Mouse (Mus musculus) cerebellum, adult (tissue): ENCODE data around the gene Limk2.

Experiments
- ATAC-seq: cut with Nextera tagmentation; 2 replicates; pipeline ENCODE4 v1.9.2; 2017; ENCODE audit warnings: mild to moderate bottlenecking, moderate library complexity, mixed read lengths; ENCODE audit not compliant: insufficient number of reproducible peaks, low FRiP score, low TSS enrichment

Gene Limk2

DNA sequence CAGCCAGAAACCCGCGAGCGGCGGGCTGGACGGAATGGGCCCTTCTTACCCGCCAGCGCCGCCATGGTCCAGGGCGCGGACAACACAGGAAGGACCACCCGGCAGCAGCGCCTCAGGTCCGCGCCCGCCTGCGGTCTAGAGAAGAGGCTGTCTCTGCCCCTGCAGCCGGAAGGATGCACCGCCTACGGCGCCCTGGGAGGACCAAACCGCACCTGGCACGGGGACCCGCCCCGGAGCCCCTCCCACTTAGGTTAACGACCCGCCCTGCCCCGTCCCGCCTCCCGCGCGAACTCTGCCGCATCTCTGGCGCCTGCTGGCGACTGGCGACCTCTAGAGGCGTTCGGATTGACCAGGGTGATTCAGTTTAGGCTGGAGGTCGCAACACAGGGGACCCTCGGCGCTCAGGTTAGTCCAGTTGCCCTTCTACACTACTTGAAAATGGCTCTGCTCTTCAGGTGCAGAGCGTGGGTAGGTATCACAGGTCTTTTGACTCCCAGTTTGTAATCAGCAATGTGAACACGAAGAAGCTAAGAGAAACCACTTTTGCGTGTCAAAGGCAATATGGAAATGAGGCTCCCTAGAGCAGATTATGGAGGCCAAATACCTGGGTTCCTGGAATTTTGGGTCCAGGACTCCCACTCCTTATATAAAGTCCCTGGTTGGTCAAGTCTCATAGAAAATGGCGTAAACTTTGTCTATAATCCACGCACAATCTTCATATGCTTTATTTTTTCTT is at the start of gene Limk2:
Limk2 (minus strand) TSS at position 193 of the 736 bp plus-strand sequence.
- peak; percentile 84; the same call in 1 of the 2 replicates for ATAC-seq

DNA sequence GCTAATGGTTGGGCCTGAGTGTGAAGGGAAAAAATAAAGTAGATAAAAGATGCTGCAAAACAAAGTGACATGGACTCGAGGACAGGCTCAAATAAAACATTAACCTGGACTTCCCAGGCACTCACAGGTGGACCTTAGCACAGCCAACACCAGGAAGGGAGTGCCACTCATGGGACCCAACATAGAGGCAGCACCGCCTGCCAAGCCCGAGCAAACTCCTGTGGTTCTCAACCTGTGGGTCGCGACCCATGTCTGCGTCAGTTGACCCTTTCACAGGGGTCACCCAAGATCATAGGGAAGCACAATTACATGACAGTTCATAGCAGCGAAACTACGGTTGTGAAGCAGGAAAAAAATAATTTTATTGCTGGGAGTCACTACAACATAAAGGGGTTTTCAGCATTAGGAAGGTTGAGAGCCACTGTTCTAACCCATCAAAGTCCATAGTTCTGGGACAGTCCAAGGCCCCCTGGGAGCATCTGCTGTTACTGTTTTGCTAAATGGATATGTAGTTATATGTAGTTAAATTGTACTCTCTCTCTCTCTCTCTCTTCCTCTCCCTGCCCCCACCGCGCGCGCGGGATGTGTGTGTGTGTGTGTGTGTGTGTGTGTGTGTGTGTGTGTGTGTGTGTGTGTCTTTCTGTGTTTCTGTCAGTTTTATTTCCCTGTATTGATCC is 49.6 kb upstream of the Limk2 start:
- ATAC-seq = no peak

DNA sequence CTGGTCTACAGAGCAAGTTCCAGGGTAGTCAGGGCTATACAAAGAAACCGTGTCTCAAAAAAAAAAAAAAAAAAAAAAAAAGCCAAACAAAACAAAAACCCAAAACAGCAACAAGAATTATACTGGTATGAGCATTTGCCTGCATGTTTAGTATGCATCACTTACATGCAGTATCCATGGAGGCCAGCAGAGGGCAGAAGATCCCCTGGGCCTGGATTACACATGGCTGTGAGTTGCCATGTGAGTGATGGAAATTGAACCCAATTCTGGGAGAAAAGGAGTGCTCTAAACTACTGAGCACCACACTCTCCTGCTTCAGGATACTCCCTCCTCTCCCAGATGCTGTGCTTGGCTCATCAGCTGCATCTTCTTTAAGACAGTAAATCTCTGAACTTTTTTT is 47.4 kb upstream of the Limk2 start:
- ATAC-seq = no peak

DNA sequence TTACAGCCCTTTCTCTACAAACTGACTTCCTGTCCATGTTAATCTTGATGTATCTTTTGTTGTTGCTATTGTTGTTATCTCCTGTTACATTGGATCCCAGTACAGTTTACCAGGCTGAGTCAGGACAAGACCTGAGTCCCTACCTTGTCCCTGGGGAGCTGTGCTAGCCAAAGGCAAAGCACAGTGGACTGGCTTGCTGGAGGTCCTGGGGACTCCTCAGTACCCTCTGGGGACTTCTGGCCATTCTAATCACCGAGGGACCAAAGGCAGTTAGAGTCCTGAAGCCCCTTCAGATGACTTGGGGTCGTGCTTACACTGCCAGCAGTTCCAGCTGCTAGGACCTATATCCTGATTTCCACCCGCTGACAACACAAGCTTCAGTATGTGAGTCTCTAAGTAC is 45.5 kb upstream of the Limk2 start:
- no peak for ATAC-seq

DNA sequence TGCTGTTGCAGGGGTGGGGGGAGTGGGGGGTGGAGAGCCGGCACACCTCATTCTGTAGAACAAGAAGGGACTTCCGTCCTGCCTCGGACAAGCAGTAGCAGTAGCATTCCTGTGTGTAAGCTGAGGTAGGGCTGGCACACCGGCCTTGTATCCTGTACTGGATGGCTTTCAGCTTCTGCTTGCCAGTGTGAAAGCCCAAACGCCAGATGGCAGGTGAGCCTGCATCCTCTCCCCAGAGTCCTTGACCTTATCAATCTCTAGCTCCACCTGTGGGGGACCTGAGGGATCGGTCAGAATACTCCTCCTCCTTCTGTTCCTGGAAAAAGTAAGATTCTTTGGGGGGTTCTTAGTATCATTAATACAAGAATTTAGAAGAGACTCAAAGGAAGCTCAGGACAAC is 44.5 kb upstream of the Limk2 start:
- peak; percentile 59; the same call in 1 of the 2 replicates for ATAC-seq

DNA sequence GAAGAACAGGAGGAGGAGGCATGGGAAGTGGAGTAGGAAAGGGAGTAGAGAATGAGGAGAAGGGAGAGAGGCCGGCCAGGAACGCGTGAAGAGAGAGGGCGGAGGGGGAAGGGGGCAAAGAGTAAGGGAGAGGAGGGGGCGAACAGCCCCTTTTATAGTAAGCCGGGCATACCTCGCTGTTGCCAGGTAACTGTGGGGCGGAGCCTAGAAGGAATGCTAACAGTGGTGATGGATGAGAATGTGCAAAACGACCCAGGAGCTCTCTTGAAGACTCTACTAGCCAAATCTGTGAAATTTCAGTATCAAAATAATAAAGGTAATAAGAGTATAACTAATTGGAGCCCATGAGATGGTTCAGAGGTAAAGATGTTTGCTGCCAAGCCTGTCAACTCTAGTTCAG is 43.8 kb upstream of the Limk2 start:
- no peak for ATAC-seq

DNA sequence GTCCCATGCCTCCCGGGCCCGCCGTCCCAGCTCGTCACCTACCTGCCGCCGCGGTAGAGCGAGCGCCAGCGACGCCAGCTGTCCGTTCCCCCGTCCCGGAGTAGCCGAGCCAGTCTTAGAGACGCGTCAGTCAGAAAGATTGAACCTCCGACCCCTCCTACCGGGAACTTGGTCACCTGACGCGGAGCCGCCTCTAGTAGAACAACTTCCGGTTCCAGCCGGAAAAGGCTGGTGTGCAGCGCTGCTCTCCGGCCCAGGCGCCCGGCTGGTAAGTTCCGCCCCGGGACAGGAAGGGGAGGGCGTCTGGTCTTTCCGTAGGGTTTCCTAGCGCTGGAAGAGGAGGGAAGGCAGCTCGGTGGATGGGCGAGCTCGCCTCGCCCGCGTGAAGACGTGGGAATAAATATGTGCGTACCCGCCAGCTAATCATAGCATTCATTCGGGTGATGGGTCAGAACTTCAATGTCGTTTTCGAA is 43.2 kb upstream of the Limk2 start, which contains the start of gene Rnf185:
Rnf185 (minus strand) TSS at position 197 of the 473 bp plus-strand sequence.
- peak; percentile 94 for ATAC-seq

DNA sequence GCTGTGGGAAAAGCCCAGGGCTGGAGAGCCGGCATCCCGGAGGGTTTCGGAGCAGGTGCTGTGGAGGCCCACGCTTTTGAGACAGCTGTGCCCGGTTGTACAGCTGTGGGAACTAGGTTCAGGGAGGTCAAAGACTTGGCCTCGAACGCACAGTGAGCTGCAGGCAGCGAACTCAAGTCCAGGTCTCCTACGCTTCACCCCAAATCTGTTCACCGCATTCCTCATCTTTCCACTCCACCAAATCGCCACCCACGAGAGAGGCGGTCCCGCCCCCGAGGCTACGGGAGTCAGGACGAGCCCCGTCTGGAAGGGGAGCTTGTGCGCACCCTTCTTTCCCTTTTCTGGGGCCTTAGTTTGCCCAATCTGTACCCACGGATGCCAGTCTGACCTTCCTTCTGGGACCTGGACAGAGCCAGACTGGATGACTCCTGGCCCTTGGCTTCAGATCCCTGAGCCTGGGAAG is 42.7 kb upstream of the Limk2 start:
- ATAC-seq = peak; percentile 13; the same call in 1 of the 2 replicates

DNA sequence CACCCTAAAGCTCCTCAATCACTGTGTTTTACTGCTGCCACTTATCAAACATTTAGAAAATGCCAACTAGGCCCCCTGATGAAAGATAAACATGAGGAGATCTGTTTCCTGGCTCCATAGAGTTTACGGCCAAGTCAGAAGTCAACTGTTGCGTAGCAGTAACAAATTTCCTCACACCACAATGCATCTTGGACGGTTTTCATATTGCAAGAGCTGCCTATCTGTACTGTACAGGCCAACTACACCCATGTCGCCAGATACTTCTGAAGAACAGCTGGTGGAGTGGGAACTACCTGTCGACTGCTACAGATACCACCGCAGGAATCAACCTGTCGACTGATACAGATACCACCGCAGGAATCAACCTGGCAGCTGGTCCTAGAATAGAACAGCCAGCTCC is 35.9 kb upstream of the Limk2 start:
- no peak for ATAC-seq

DNA sequence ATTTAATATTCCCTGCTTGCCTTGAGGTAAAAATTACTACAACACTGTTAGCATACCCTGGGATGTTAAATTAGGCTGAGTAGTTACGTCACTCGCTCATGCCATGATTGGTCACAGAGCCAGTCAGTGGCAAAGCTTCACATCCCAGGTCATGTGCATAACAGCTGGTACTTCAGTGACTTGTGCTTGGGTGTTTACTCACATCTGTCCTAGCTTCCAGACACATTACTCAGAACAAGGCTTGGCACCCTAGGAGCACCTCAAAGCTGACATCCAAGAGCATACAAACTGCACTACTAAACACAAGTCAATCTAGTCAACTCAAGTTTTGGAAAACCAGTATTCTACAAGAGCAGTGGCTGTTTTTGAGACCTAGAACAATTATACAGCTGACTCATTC is 34.1 kb upstream of the Limk2 start:
- ATAC-seq = no peak

DNA sequence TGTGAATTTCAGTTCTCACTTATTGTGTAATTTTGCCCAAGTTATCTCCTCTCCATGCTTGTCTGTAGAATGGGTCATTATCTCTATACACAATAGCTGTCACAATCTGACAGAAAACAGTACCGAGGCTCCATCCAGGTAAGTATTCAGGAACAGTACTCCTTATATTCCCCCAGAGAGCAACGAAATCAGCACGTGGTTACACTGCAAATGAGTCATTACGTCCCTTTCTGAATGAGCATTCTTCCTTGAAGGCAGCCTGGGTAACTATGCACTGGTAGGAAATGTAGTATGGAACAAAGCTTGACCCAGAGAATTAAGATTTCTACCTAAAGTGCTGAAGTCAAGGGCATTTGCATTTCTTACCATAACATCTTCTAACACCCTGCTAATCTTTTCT is 33.7 kb upstream of the Limk2 start:
- no peak for ATAC-seq

DNA sequence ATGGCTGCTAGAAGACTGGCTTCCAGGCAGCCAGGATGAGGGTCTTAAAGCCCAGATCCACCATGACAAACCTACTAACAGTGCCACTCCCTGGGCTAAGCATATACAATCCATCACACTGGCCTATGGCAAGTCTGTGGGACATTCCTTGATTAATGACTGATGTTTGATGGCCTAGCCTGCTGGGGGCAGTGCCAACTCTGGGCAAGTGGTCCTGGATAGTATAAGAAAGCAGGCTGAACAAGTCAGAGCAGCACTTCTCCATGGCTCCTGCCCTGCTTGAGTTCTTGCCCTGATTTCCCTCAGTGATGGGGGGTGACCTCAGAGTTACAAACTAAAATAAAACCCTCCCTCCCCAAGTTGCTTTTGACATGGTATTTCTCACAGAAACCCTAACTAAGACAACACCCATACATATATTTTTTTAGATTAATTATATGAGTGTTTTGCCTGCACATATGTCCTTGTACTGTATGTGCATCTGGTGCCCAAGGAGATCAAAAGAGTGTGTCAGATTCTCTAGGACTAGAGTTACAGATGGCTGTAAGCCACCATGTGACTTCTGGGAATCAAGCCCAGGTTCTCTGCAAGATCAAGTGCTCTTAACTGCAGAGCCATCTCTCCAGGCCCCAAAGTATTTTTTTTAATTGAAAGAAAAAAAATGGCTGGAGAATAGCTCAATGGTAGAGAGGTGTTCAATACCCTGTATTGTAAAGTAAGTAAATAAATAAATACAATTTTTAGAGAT is 32.9 kb upstream of the Limk2 start:
- peak; percentile 10; the same call in 1 of the 2 replicates for ATAC-seq

DNA sequence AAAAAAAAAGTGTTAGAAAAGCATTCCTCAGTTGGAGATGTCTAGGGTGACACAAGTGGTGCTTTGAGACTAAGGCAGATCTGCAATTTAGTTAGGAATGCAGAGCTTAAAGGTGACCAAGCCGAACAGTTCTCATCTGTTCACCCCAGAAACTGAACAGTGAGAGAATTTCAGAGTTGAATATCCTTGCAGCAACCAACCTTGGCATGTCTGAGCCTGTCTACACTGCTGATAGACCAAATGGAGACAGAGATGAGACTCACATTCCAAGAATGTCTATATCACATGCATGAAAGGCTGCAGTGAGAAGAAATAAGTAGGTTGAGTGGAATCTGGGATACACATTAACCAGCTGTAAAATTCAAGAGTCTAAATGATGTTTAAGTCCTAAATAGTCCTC is 28.6 kb upstream of the Limk2 start:
- ATAC-seq = no peak

DNA sequence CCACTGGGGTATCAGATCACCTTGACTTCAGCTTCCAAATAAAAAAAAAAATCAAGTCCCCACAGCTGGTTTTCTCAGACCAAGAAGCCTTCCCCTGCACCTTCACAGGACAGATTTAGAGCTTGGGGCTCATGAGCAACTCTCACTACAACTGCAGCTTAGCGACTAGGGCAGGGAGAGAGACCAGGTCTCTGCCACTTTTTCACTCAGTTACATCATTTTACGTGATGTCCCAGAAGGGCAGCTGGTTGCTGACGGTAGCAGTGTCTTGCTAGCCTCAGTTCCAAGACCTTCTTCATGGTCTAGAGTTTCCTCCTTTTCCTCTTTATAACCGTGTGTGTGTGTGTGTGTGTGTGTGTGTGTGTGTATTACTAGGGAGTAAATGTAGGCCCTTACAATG is 24.8 kb upstream of the Limk2 start:
- no peak for ATAC-seq

DNA sequence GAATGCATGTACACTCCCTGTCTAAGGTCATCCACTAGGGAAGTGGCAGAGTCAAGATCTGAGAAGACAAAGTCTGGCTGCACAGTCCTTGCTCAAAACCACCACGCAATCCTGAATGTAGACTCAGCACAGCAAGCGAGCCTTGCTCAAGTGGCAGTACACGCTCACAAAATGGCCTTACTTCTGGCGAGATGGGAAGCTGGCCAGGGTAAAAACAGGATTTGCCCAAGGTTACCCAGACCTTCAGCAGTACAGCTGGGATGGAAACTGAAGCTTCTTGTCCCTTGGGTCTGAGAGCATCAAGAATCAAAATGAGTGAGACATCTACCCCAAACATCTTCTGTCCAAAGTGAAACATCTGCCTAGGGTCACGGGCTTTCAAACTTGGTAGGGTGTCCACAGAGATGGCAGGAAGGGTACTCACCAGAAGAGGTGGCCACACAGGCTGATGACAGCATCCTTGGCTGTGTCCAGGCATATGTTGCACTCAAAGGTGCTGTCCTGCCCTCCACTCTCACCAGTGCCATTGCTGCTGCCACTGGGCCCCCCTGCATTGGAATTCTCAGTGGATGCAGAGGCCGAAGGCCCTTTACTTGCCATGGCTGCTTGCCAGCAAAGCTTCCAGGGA is 23.1 kb upstream of the Limk2 start:
- no peak for ATAC-seq

DNA sequence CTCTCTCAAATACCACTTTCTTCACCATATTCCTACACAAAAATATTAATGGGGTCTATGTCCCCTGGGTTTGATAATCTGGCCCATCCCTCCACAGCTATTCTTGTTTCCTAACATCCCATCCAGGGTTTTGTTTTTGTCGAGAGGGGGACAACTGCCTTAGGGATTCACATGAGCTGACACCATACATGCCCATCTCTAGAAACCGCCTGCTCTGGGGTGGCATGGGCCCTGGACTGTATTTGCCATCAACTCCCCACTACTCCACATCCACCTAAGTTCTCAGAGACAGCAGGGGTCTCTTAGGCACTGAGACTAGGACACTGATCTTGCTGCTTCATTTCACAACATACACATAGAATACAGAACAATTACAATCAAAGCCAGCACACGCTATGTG is 22.5 kb upstream of the Limk2 start:
- no peak for ATAC-seq

DNA sequence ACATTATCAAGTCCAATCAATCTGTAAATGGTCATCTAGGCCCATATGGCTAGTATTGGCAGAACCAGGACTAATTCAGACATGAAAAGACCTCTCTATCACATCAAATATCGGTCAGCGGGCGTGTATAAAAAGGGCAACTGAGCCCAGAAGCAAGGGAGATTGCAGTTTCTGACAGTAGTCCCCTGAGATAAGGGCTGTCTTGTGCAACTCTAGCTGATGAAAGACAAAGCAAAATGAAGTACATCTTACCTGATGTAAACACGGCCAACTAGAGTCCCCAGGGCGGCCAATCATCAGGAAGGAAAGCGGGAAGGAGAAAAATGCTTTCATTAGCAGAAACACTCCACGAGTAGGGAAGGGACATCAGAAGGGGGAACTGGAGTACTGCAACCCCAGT is 19.6 kb upstream of the Limk2 start:
- no peak for ATAC-seq

DNA sequence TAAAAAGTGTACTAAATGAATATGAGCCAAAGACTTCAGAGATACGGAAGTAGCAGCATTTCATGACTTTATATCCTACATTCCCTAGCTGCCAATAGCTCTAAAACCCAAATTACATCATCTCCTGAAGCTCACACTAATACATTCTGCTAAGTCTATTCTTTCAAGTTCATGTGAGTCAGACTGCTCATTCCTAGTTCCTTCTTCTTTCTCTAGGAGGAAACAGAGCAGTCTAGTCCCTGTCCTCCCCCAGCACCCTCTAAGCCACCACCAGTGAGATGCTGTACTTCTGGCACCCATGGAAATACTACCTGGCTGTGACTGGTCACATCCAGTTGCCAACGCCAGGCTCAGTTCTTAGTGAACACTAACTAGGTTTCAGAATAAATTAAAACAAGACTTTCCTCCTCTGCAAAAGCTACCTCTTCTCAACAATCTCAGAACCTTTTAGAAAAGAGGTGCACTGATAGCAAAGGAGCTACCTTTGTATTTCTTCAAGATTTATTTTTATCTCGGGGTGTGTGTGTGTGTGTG is 18.8 kb upstream of the Limk2 start:
- no peak for ATAC-seq

DNA sequence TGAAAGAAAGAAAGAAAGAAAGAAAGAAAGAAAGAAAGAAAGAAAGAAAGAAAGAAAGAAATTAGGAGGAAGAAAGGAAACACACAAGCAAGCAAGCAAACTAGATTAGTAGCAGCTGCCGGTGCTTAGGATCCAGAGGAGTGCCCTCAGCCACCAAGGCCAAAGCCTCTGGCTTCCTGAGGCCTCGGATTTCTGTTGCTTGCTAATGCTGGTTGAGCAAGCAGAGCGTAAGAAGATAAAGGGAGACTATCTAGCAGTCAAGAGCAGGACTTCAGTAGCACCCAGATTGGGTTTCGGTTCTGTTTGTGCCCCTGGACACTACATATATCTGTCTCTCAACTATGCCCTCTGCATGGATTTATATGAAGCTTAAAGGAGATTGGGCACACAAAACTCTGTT is 13.3 kb upstream of the Limk2 start:
- ATAC-seq = no peak

DNA sequence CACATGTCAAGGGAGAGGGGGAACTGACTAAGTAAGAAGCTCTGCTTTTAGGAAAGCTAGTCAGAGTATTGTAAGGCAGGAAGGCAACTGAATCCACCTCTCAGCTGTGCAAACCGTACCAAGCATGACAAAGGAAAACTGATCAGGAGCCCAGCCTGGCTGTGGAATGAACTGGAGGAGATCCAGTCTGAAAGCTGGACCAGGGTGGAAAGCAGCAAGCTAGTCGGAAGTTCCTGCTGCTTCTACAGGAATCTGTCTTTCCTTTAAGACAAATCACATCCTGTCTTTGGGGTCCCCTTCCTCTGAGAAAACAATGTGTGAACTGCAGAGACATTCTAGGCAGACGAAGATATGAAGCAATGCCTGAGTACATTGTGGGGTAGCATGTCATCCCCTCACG is 9.8 kb upstream of the Limk2 start:
- ATAC-seq = no peak
